Mouse (Mus musculus) forebrain, embryonic 12.5 days (tissue): ENCODE results near the gene Gnaq. TPM values are rescaled to one million over a fixed set of nuclear protein-coding genes. Genes with fewer than 3 reads are reported as not detected.

Experiments used
- ATAC-seq: fragments of 200-750 bp; cut with Nextera tagmentation; 2 replicates; pipeline ENCODE4 v1.8.0; 2017; ENCODE audit warnings: moderate TSS enrichment; ENCODE audit not compliant: low FRiP score
- H3K27ac ChIP-seq: fragments of 300-500 bp; sonication (generic); 2 replicates; pipeline ENCODE4 v1.5.1; 2016; ENCODE audit warnings: mild to moderate bottlenecking
- H3K27me3 ChIP-seq: fragments of 300-500 bp; sonication (generic); 2 replicates; pipeline ENCODE4 v1.6.1; 2016; ENCODE audit warnings: mild to moderate bottlenecking
- H3K36me3 ChIP-seq: fragments of 300-500 bp; sonication (generic); replicated peaks from 2 replicates; pipeline ENCODE4 v1.6.1; 2016; ENCODE audit warnings: mild to moderate bottlenecking
- H3K4me1 ChIP-seq: fragments of 300-500 bp; sonication (generic); 2 replicates; pipeline ENCODE4 v1.6.1; 2016
- H3K4me2 ChIP-seq: fragments of 300-500 bp; sonication (generic); 2 replicates; pipeline ENCODE4 v1.6.1; 2016; ENCODE audit warnings: mild to moderate bottlenecking, moderate library complexity
- H3K4me3 ChIP-seq: fragments of 300-500 bp; sonication (generic); replicated peaks from 2 replicates; pipeline ENCODE4 v1.5.1; 2016; ENCODE audit warnings: mild to moderate bottlenecking
- H3K9ac ChIP-seq: fragments of 300-500 bp; sonication (generic); 2 replicates; pipeline ENCODE4 v1.6.1; 2016; ENCODE audit warnings: mild to moderate bottlenecking
- H3K9me3 ChIP-seq: fragments of 300-500 bp; sonication (generic); 2 replicates; pipeline ENCODE4 v1.6.1; 2016
- WGBS: fragments of 180-500 bp; shearing (Covaris S2); methylation state at CpG from one replicate; pipeline ENCODE4 v1.1.7; 2016; 5-methylcytosine and 5-hydroxymethylcytosine counted together
- microRNA-seq: library from miRNA; unstranded; fragments of <30 nt; microRNA quantifications from one replicate; pipeline ENCODE4, GENCODE M21; 2017
- polyA plus RNA-seq: library from polyadenylated mRNA; unstranded; fragments of >200 nt; fragmentation: Nextera tagmentation; extraction: Ambion mirVana; gene quantifications from 2 replicates; pipeline ENCODE4 v1.2.1, GENCODE M21; 2016

The Gnaq gene
- polyA plus RNA-seq, 1 experiment from 2014 or later, result 44.0 TPM

DNA sequence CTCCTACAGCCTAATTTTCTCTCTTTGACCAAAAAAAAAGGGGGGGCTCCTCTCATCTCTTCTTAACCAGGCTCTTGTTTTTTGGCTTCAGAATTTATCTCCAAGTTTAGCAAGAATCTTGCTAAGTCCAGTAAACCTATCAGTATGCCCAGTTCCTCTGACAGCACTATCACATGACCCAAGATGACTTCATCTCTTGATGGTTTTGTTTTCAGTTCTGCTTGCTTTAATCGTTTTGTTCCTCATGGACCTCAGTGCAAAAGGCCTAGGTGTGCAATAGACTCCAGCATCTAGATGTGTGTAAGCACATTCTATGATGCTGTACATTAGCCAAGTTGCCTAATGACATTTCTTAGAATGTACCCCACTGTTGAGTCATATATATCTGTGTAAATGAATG is 275.1 kb downstream of the Gnaq start:
- Histone ChIP-seq H3K27ac (no peak overlapping the region), H3K4me1 (no peaks in the 10 kb centered on the region), H3K36me3 (no peaks in the 10 kb centered on the region), H3K27me3 (no peaks in the 10 kb centered on the region), H3K4me3 (no peak overlapping the region), H3K9ac (no peak overlapping the region), H3K9me3 (no peaks in the 10 kb centered on the region), H3K4me2 (no peak overlapping the region)
- ATAC-seq, result no peak
- 90% methylated on average over 1 of the region's 1 CpGs for WGBS

DNA sequence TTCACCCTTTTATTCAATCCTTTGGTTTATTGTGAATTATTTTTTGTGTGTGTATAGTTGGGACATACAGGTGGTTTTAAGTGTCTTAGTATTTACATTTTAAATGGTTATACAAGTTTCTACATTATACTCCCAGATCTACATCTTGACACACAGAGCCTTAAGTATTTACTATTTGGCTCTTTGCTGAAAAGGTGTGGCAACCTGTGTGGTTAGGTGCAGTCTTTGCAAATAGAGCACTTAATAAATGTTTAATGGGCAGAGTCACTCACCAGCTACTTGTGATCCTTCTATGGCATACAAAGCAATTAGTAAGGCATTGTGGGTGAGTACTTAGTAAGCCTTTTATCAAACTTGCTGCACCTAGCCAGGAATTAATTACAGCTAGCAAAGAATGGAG is 278.7 kb downstream of the Gnaq start:
- Histone ChIP-seq H3K4me1 (no peaks in the 10 kb centered on the region), H3K27ac (no peak overlapping the region), H3K4me3 (no peak overlapping the region), H3K9me3 (no peaks in the 10 kb centered on the region), H3K27me3 (no peaks in the 10 kb centered on the region), H3K36me3 (no peaks in the 10 kb centered on the region), H3K9ac (no peak overlapping the region), H3K4me2 (no peak overlapping the region)
- no peak for ATAC-seq

DNA sequence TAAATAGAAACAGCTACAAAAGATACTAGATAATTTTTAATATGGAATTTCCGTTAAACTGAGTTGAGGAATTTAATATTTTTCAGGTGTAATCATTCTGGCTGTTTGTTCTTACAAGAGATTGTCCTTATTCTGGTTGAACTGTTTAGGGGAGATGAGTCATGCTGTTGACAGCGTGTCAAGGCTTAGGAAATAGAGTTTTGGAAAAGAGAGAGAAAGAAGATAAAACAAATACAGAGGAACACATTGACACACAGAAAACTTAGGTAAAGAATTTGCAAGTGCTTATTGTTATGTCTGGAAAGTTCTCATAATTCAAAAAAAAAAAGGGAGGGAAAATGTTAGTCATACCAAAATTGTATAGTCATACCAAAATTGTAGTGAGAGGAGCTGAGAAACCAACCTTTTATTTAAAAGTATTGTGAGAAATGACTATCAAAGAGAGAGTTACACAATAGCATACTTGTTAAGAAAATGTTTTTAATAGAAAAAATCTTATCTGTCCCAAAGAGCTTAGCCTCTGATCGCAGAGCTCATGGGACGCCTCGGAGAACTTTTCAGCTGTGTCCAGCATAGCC is 285.5 kb downstream of the Gnaq start:
- no peaks in the 10 kb centered on the region for H3K9me3 ChIP-seq
- ATAC-seq, result no peak
- H3K4me1 ChIP-seq, result no peaks in the 10 kb centered on the region
- no peak overlapping the region for H3K4me3 ChIP-seq
- H3K4me2 ChIP-seq, result no peak overlapping the region
- no peak overlapping the region for H3K27ac ChIP-seq
- H3K36me3 ChIP-seq, result no peaks in the 10 kb centered on the region
- 89% methylated on average over 5 of the region's 5 CpGs for WGBS
- H3K27me3 ChIP-seq, result no peaks in the 10 kb centered on the region
- H3K9ac ChIP-seq, result no peak overlapping the region

DNA sequence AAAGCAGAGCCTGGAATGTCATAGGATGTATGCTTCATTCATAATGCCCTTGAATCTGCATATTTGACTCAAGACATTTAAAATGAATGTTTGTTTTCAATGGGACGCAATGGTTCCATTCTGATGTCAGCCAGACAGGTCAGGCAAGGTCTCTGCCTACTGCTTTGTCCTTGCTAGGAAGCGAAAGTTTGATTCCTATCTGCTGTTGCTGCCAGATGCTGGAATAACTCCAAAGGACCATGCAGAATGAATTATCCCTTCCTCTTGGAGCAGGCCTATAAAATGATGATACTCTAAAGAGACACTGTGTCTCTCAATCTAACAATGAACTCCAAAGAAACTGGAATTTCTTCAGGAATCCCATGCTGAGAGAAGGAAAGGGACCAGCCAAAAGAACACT is 293.0 kb downstream of the Gnaq start:
- H3K9ac ChIP-seq, result no peak overlapping the region
- H3K27me3 ChIP-seq, result no peaks in the 10 kb centered on the region
- no peak overlapping the region for H3K4me3 ChIP-seq
- H3K27ac ChIP-seq, result no peak overlapping the region
- H3K4me2 ChIP-seq, result no peak overlapping the region
- ATAC-seq, result no peak
- H3K36me3 ChIP-seq, result no peaks in the 10 kb centered on the region; the same call in 1 of the 2 replicates
- H3K9me3 ChIP-seq, result peaks cover 9% of the 10 kb centered on the region; the same call in 1 of the 2 replicates
- no peaks in the 10 kb centered on the region for H3K4me1 ChIP-seq
- 87% methylated on average over 2 of the region's 2 CpGs for WGBS

DNA sequence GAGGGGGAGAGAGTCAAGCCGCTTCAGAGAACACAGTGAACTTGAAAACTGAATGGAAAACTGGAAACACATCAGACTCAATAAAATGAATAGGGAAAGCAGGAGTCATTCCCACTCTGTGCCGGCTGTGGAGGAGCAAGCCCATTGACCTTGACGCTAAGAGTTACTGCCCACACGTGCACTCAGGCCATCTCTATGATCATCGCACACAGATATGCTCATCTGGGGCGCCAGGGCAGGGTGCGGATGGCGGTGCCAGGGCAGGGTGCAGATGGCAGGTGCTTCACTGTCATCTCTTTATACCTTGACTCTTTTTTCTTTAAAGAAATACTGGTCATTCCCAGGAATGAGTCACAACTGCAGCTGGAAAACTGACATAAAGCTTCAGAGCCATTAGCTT is 298.7 kb downstream of the Gnaq start:
- Histone ChIP-seq H3K27me3 (peaks cover 23% of the 10 kb centered on the region), H3K9me3 (peaks cover 9% of the 10 kb centered on the region; the same call in 1 of the 2 replicates), H3K27ac (no peak overlapping the region), H3K4me1 (peaks cover 15% of the 10 kb centered on the region), H3K4me3 (no peak overlapping the region), H3K36me3 (no peaks in the 10 kb centered on the region; the same call in 1 of the 2 replicates), H3K9ac (no peak overlapping the region), H3K4me2 (no peak overlapping the region)
- 77% methylated on average over 8 of the region's 8 CpGs for WGBS
- ATAC-seq, result no peak

DNA sequence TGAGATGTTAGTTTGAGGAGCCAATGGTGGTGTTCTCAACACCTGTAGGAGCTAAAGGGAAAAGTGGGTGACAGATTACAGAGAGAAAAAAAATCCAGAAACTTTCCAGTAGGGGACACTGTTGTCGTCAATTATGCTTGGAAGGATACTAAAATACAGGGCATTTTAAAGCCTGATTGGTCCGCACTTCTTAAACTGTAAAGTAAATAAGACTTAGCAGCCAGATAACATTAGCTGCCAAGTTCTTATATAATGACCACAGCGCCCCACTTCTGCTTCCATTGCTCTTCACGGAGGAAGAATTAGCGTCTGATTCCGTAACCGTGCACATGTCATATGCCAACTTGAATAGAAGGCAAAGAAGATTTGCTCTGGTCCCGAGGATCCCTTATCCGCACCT is 302.2 kb downstream of the Gnaq start:
- H3K9me3 ChIP-seq, result no peaks in the 10 kb centered on the region
- H3K27me3 ChIP-seq, result peaks cover 56% of the 10 kb centered on the region
- H3K4me1 ChIP-seq, result peaks cover 35% of the 10 kb centered on the region
- H3K36me3 ChIP-seq, result no peaks in the 10 kb centered on the region
- peak overlapping the region; percentile 43; the same call in 1 of the 2 replicates for H3K4me3 ChIP-seq
- 29% methylated on average over 9 of the region's 9 CpGs for WGBS
- H3K4me2 ChIP-seq, result peak overlapping the region; percentile 76
- no peak overlapping the region for H3K9ac ChIP-seq
- no peak for ATAC-seq
- no peak overlapping the region for H3K27ac ChIP-seq

DNA sequence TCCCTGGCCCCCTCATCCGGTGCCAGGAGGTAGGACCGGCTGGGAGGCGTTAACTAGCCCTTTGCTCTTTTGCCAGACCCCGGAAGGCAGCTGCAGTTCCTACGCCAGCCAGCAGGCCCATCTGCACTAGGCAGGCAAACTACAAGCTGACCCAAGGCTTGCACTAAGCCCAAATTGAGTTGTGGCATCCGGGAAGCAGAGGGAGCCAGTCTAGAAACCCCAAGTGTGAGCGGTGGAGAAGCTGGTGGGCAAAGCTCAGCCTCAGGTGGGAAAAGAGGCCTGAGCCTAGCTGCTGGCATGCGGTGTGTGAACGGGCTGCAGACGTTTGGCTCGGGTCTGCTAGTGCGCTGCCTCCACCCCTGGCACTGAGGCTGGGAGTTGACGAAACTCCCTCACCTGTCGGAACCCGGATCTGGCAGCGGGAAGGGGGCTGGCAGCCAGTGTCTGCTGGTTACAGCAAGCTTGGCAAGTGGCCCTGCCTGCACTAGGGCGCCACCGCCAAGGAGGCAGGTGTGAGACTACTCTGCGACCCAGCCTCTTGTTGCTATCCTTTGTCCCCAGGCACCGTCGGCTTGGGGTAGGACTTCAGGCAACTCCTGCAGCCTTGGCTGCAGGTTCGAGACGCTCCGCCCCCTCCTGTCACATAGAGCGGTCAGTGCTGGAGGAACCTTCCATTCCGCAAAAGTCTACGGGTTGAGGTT is 303.1 kb downstream of the Gnaq start, which contains the start of gene Gna14:
Gna14 (plus strand) TSS at position 232 of the 701 bp plus-strand sequence.
- peak; percentile 70; the same call in 1 of the 2 replicates for ATAC-seq
- Histone ChIP-seq H3K27me3 (peaks cover 58% of the 10 kb centered on the region), H3K9me3 (no peaks in the 10 kb centered on the region), H3K4me2 (peak within 1 kb of the TSS; percentile 76), H3K27ac (no peak within 1 kb of the TSS), H3K4me1 (peaks cover 35% of the 10 kb centered on the region), H3K36me3 (no peaks in the 10 kb centered on the region), H3K9ac (peak within 1 kb of the TSS; percentile 47), H3K4me3 (peak within 1 kb of the TSS; percentile 43)
- WGBS, result 1% methylated on average over 27 of the region's 27 CpGs

DNA sequence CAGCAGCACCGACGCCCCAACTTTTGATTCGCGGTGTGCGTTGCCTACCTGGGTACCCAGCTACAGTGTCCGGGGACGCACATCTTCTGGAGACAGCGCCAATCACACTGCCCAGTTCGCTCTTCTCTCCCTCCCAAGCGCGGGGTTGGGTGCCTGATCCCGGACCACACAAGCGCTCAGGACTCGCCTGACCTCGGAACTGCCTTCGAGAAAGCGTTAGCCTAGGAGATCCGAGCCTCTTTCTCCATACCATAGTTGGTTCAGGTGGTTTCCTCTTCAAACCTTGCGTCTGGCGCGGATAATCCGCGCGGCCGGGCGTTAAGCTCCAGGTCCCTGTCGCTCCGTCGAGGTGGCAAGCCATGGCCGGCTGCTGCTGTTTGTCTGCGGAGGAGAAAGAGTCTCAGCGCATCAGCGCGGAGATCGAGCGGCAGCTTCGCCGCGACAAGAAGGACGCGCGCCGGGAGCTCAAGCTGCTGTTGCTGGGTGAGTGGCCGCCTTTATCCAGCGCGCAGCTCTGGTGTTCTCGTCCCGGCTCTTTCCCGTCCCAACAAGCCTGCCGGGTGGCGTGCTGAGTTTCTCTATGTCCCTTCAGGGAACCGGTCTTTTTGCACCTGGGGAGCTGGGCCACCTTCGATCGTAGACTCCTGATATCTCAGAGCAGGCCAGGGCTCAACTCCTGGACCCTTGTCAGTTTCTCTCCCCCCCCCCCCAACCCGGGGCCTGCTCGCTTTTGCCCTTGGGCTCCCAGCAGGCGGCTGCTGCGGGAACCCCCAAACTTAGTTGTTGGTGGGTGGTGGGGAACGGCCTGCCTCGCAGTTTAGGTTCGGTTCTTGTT is 303.9 kb downstream of the Gnaq start:
- Histone ChIP-seq H3K4me3 (peak overlapping the region; percentile 43), H3K27me3 (peaks cover 58% of the 10 kb centered on the region), H3K36me3 (no peaks in the 10 kb centered on the region), H3K4me2 (peak overlapping the region; percentile 76), H3K9ac (peak overlapping the region; percentile 47), H3K9me3 (no peaks in the 10 kb centered on the region), H3K27ac (no peak overlapping the region), H3K4me1 (peaks cover 35% of the 10 kb centered on the region)
- ATAC-seq, result peak; percentile 37
- WGBS, result 2% methylated on average over 61 of the region's 61 CpGs

Small RNA genes lying within 50 kb of the gene (microRNA-seq; reads per million reads assigned to microRNA genes)
- not detected for gene Mir496b

Other genes with a start within 250 kb of the Gnaq start
- 169 and 172 TPM in 2 replicates for gene Psat1, start 185.5 kb upstream of the Gnaq start, polyA plus RNA-seq
- 63.5 and 65.2 TPM in 2 replicates for gene Cep78, start 147.8 kb upstream of the Gnaq start, polyA plus RNA-seq